8 mouse cellular contexts compared by ENCODE assay signal in genomic region chr19:7417911-7418849, GRCm38 (mm10). TPM values are rescaled to one million over a fixed set of nuclear protein-coding genes. Genes with fewer than 3 reads are reported as not detected.
DNase-seq lines count a peak whose midpoint lies in the region; ATAC-seq and TF ChIP-seq lines count a peak whose summit lies in the region.

No protein-coding gene starts in this region.

- peak; percentile 65 to 79 for DNase-seq in CD8-positive naive resting alpha-beta T cell, adult 2 months (ENCODE audit: low read depth in 2 of 2, low spot score in 2 of 2)
- peak; percentile 65 for DNase-seq in brain, embryonic 18.5 days (ENCODE audit: low read depth, low spot score)
- peak; percentile 91 for DNase-seq in kidney, postnatal 14 days
- DNase-seq in lung, adult 18-20 months, result peak; percentile 73
- peak; percentile 81 for DNase-seq in stomach, postnatal 0 days (ENCODE audit: low spot score)

- peak overlapping the region; percentile 95 for H3K27ac ChIP-seq in heart, embryonic 13.5 days (replicated peaks)
- H3K27ac ChIP-seq in neural tube, embryonic 13.5 days (replicated peaks), result peak overlapping the region; percentile 99
- H3K27ac ChIP-seq in stomach, postnatal 0 days (replicated peaks), result peak overlapping the region; percentile 91

- H3K4me3 ChIP-seq in erythroblast, embryonic 14.5 days (replicated peaks), result peak overlapping the region; percentile 68
- H3K4me3 ChIP-seq in heart, embryonic 13.5 days, result peak overlapping the region; percentile 82
- H3K4me3 ChIP-seq in neural tube, embryonic 13.5 days, result peak overlapping the region; percentile 88
- H3K4me3 ChIP-seq in stomach, postnatal 0 days (ENCODE audit: low read depth, low read length), result peak overlapping the region; percentile 72

- peak; percentile 81 for TF ChIP-seq CTCF in stomach, postnatal 0 days (IDR thresholded peaks at IDR 0.05; ENCODE audit: low read depth)

- H3K36me3 ChIP-seq in erythroblast, embryonic 14.5 days (ENCODE audit: control insufficient read depth), result peaks cover 32% of the 10 kb centered on the region
- H3K36me3 ChIP-seq in heart, embryonic 13.5 days, result peaks cover 35% of the 10 kb centered on the region
- peaks cover 25% of the 10 kb centered on the region for H3K36me3 ChIP-seq in neural tube, embryonic 13.5 days
- H3K36me3 ChIP-seq in stomach, postnatal 0 days (ENCODE audit: control insufficient read depth, insufficient read depth, low read length), result peaks cover 6% of the 10 kb centered on the region

- peak overlapping the region; percentile 71 for H3K4me2 ChIP-seq in heart, embryonic 13.5 days
- H3K4me2 ChIP-seq in neural tube, embryonic 13.5 days, result peak overlapping the region; percentile 88
- H3K4me2 ChIP-seq in stomach, postnatal 0 days (replicated peaks; ENCODE audit: low read depth), result peak overlapping the region; percentile 86

- peaks cover 7% of the 10 kb centered on the region for H3K9me3 ChIP-seq in erythroblast, embryonic 14.5 days (ENCODE audit: control insufficient read depth, low read length)
- no peaks in the 10 kb centered on the region for H3K9me3 ChIP-seq in heart, embryonic 13.5 days
- H3K9me3 ChIP-seq in neural tube, embryonic 13.5 days, result no peaks in the 10 kb centered on the region
- no peaks in the 10 kb centered on the region for H3K9me3 ChIP-seq in stomach, postnatal 0 days (ENCODE audit: control insufficient read depth, low read length)

- peaks cover 51% of the 10 kb centered on the region for H3K4me1 ChIP-seq in erythroblast, embryonic 14.5 days (ENCODE audit: control insufficient read depth)
- H3K4me1 ChIP-seq in heart, embryonic 13.5 days, result peaks cover 61% of the 10 kb centered on the region
- peaks cover 60% of the 10 kb centered on the region for H3K4me1 ChIP-seq in neural tube, embryonic 13.5 days (replicated peaks)
- H3K4me1 ChIP-seq in stomach, postnatal 0 days (replicated peaks; ENCODE audit: control insufficient read depth, insufficient read depth), result peaks cover 17% of the 10 kb centered on the region

- peaks cover 44% of the 10 kb centered on the region for H3K27me3 ChIP-seq in erythroblast, embryonic 14.5 days (ENCODE audit: control insufficient read depth)
- no peaks in the 10 kb centered on the region for H3K27me3 ChIP-seq in heart, embryonic 13.5 days (replicated peaks)
- no peaks in the 10 kb centered on the region for H3K27me3 ChIP-seq in neural tube, embryonic 13.5 days
- H3K27me3 ChIP-seq in stomach, postnatal 0 days (ENCODE audit: control insufficient read depth, insufficient read depth, low read length), result no peaks in the 10 kb centered on the region

- 0 out of 2 replicates have a peak, but pooled peaks have one; percentile 21 for ATAC-seq in heart, embryonic 13.5 days (ENCODE audit: extremely low read depth, insufficient number of reproducible peaks, low FRiP score, low TSS enrichment)
- peak; percentile 75 for ATAC-seq in neural tube, embryonic 13.5 days (ENCODE audit: low read depth)
- ATAC-seq in stomach, postnatal 0 days (ENCODE audit: low FRiP score, low TSS enrichment), result peak; percentile 78

- WGBS in heart, embryonic 13.5 days, result under 1% methylated on average over 54 of the region's 59 CpGs
- WGBS in neural tube, embryonic 13.5 days, result under 1% methylated on average over 53 of the region's 59 CpGs
- under 1% methylated on average over 38 of the region's 59 CpGs for WGBS in stomach, postnatal 0 days

- peak overlapping the region; percentile 100 for H3K9ac ChIP-seq in heart, embryonic 13.5 days
- peak overlapping the region; percentile 100 for H3K9ac ChIP-seq in neural tube, embryonic 13.5 days
- peak overlapping the region; percentile 89 for H3K9ac ChIP-seq in stomach, postnatal 0 days (ENCODE audit: low read length)

- no peak for TF ChIP-seq EP300 in stomach, postnatal 0 days (optimal IDR thresholded peaks at IDR 0.05)

RNA-seq across cellular contexts. Expression of gene 2700081O15Rik, which starts 0.8 kb away (rescaled TPM):
- 1.8 and 3.5 TPM in 2 replicates for polyA plus RNA-seq in erythroblast, embryonic 14.5 days (2012)
- polyA plus RNA-seq in heart, embryonic 13.5 days (2015; fragmentation: Nextera tagmentation; extraction: Ambion mirVana), result 3.5 and 3.7 TPM in 2 replicates
- polyA plus RNA-seq in neural tube, embryonic 13.5 days (2015; fragmentation: Nextera tagmentation; extraction: Ambion mirVana), result 16.5 and 17.0 TPM in 2 replicates
- 2.6 and 3.3 TPM in 2 replicates for polyA plus RNA-seq in stomach, postnatal 0 days (2015; fragmentation: Nextera tagmentation; extraction: Ambion mirVana)

RNA-seq across cellular contexts. Expression of gene Spindoc, which starts 35.4 kb away (rescaled TPM):
- polyA plus RNA-seq in erythroblast, embryonic 14.5 days (2012), result 0.66 and 1.5 TPM in 2 replicates
- 18.8 and 22.3 TPM in 2 replicates for polyA plus RNA-seq in heart, embryonic 13.5 days (2015; fragmentation: Nextera tagmentation; extraction: Ambion mirVana)
- polyA plus RNA-seq in neural tube, embryonic 13.5 days (2015; fragmentation: Nextera tagmentation; extraction: Ambion mirVana), result 29.1 and 29.2 TPM in 2 replicates
- 13.5 and 14.2 TPM in 2 replicates for polyA plus RNA-seq in stomach, postnatal 0 days (2015; fragmentation: Nextera tagmentation; extraction: Ambion mirVana)

Comparison
In these comparisons a context has a peak if more than half of its experiments do, and no peak if none do; other contexts are left out.
1. Peak in every context shown above with its lines: DNase-seq, ATAC-seq, H3K4me3 ChIP-seq and H3K27ac ChIP-seq.
2. ATAC-seq: peak in every context shown above with its lines; median percentile 78 in stomach, postnatal 0 days; 75 in neural tube, embryonic 13.5 days; 21 in heart, embryonic 13.5 days.